Mouse (Mus musculus): ENCODE measurements around the gene Itm2b.

Itm2b gene

GRCm38 (mm10) chr14:73384913-73385719, at the start of gene Itm2b:
Gene Itm2b (minus strand): TSS chr14:73385289.
- peak; percentile 85 for DNase-seq

- no peak for DNase-seq
Measured at GRCm38 (mm10) chr14:73433487-73433886, 48.4 kb upstream of the Itm2b start.

- no peak for DNase-seq
Measured at GRCm38 (mm10) chr14:73430571-73430970, 45.5 kb upstream of the Itm2b start.

- DNase-seq = peak; percentile 72
Measured at GRCm38 (mm10) chr14:73425571-73426041, 40.5 kb upstream of the Itm2b start.

- peak; percentile 76 for DNase-seq
Measured at GRCm38 (mm10) chr14:73424961-73425360, 39.9 kb upstream of the Itm2b start.

GRCm38 (mm10) chr14:73423542-73423941, 38.5 kb upstream of the Itm2b start:
- DNase-seq = no peak

- no peak for DNase-seq
Measured at GRCm38 (mm10) chr14:73422621-73423020, 37.5 kb upstream of the Itm2b start.

- no peak for DNase-seq
Measured at GRCm38 (mm10) chr14:73421580-73421979, 36.5 kb upstream of the Itm2b start.

GRCm38 (mm10) chr14:73420138-73420745, 35.2 kb upstream of the Itm2b start:
- peak; percentile 32 for DNase-seq

- no peak for DNase-seq
Measured at GRCm38 (mm10) chr14:73416511-73416910, 31.4 kb upstream of the Itm2b start.

GRCm38 (mm10) chr14:73415376-73416035, 30.4 kb upstream of the Itm2b start:
- no peak for DNase-seq

- DNase-seq = no peak
Measured at GRCm38 (mm10) chr14:73411729-73412128, 26.6 kb upstream of the Itm2b start.

- no peak for DNase-seq
Measured at GRCm38 (mm10) chr14:73410083-73410482, 25.0 kb upstream of the Itm2b start.

GRCm38 (mm10) chr14:73408223-73408845, 23.2 kb upstream of the Itm2b start:
- DNase-seq = no peak

- peak; percentile 30 for DNase-seq
Measured at GRCm38 (mm10) chr14:73404016-73404415, 18.9 kb upstream of the Itm2b start.

GRCm38 (mm10) chr14:73403351-73403750, 18.3 kb upstream of the Itm2b start:
- no peak for DNase-seq

GRCm38 (mm10) chr14:73402296-73403035, 17.4 kb upstream of the Itm2b start:
- no peak for DNase-seq

GRCm38 (mm10) chr14:73401408-73401807, 16.3 kb upstream of the Itm2b start:
- no peak for DNase-seq

GRCm38 (mm10) chr14:73399866-73400618, 15.0 kb upstream of the Itm2b start:
- DNase-seq = no peak

GRCm38 (mm10) chr14:73398367-73398996, 13.4 kb upstream of the Itm2b start:
- no peak for DNase-seq

- no peak for DNase-seq
Measured at GRCm38 (mm10) chr14:73395750-73396149, 10.7 kb upstream of the Itm2b start.

Measured in cerebellum, adult 8-10 months (tissue).